Mouse (Mus musculus): Measurements from ENCODE around the gene Clic5.

- TF ChIP-seq POLR2A (IDR thresholded peaks at IDR 0.05; ENCODE audit: control insufficient read depth, low read depth, low read length) = no peak
- TF ChIP-seq CTCF (IDR thresholded peaks at IDR 0.05; ENCODE audit: control insufficient read depth, insufficient read depth, insufficient replicate concordance, low read depth, low read length) = peak; percentile 78; the same call in 1 of the 2 replicates
Measured at GRCm38 (mm10) chr17:44261594-44262202, 73.3 kb downstream of the Clic5 start.

Data from testis, adult 2 months (tissue).